Mouse (Mus musculus): ENCODE measurements around the gene Hs1bp3.

Hs1bp3 gene

GRCm38 (mm10) chr12:8301841-8302431 is 11.3 kb upstream of the Hs1bp3 start, which contains the start of gene Gdf7:
TSS of gene Gdf7 (minus strand) at chr12:8301954.
- DNase-seq = no peak

GRCm38 (mm10) chr12:8305258-8305657 is 8.0 kb upstream of the Hs1bp3 start:
- DNase-seq = no peak

DNA sequence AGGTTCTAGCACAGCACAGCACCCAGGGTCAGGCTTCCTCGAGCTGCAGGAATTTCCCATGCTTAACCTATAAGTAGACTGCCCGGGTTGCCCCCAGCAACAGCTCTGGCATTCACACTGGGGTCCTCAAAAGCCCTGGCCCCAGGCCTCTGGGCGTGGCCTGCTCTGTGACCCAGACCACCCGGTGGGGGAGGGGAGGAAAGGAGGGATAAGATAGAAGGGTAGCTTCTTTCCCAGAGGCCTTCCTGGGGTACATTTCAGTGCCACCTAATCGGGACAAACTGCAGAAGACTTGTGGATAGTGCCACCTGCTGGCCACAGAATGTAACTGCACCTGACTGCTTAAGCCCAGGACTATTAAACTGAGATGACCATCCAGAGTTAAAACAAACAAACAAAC is 6.8 kb upstream of the Hs1bp3 start:
- no peak for DNase-seq

- DNase-seq = no peak
Measured at GRCm38 (mm10) chr12:8306910-8307309, 6.3 kb upstream of the Hs1bp3 start.

- DNase-seq = no peak
Measured at GRCm38 (mm10) chr12:8310992-8311391, 2.2 kb upstream of the Hs1bp3 start.

DNA sequence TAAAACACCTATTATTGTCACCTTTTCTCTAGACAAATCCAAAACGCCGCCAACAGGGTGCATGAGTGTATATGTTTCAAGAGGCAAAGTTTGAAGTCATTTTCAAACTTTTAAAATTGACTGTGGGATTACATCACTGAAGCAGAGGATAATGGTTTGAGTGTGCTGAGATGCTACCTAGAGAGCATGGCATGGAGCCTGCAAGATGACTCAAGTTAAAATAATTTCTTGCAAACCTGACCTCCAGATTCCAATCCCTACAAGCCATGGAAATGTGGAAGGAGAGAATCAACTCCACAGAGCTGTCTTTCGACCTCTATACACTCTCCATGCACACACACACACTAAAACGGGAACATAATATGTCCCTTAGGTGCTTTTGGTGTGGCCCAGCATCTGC is 966 bp upstream of the Hs1bp3 start:
- no peak for DNase-seq

- no peak for DNase-seq
Measured at GRCm38 (mm10) chr12:8313773-8314172, 541 bp downstream of the Hs1bp3 start.

- no peak for DNase-seq
Measured at GRCm38 (mm10) chr12:8316541-8316940, 3.3 kb downstream of the Hs1bp3 start.

- DNase-seq = peak; percentile 85
Measured at GRCm38 (mm10) chr12:8320084-8320713, 7.0 kb downstream of the Hs1bp3 start.

DNA sequence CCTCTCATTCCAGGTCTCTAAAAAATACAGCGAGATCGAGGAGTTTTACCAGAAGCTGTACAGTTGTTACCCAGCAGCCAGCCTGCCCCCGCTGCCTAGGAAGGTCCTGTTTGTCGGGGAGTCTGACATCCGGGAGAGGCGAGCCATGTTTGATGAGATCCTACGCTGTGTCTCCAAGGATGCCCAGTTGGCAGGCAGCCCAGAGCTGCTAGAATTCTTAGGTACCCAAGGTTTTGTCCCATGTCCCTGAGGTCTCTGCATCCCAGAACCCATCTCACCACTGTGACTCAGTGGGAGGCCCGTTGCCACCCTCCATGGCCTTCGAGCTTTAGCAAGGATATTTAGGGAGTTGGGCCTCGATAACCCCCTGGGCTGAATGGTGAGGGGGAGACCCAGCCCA is 8.3 kb downstream of the Hs1bp3 start:
- no peak for DNase-seq

- no peak for DNase-seq
Measured at GRCm38 (mm10) chr12:8324086-8324485, 10.9 kb downstream of the Hs1bp3 start.

DNA sequence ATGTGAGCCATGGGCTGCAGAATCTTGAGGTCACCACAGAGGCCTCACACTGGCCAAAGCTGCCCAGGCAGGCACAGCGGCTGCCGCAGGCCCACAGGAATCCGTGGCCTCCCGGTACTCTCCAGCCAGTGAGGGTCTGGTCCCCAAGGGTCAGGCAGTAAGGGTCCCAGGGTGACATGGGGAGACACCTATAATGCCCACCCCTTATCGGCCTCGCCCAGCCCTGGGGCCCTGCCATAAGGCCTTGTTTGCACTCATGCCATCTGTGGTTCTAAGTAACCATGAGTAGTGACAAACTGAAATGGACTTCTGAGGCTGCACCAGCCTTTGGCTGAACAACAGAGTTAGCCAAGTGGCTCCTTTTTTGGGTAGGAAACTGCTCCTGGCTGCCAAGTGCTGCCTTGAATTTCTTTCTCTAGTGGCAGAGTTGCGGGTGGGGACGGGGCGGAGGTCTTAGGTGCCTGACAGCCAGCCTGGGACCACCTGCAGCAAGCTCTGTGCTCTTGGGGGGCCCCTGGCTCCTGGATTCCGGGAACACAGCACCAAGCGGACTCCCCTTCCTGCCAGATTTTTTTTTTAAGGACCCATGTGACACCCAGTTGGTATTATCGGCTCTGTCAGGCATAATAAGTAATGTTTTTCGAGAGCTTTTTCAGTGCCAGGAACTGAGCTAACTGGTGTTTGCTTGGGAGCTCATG is 12.2 kb downstream of the Hs1bp3 start:
- peak; percentile 59 for DNase-seq

GRCm38 (mm10) chr12:8325943-8326522 is 12.8 kb downstream of the Hs1bp3 start:
- peak; percentile 86 for DNase-seq

DNA sequence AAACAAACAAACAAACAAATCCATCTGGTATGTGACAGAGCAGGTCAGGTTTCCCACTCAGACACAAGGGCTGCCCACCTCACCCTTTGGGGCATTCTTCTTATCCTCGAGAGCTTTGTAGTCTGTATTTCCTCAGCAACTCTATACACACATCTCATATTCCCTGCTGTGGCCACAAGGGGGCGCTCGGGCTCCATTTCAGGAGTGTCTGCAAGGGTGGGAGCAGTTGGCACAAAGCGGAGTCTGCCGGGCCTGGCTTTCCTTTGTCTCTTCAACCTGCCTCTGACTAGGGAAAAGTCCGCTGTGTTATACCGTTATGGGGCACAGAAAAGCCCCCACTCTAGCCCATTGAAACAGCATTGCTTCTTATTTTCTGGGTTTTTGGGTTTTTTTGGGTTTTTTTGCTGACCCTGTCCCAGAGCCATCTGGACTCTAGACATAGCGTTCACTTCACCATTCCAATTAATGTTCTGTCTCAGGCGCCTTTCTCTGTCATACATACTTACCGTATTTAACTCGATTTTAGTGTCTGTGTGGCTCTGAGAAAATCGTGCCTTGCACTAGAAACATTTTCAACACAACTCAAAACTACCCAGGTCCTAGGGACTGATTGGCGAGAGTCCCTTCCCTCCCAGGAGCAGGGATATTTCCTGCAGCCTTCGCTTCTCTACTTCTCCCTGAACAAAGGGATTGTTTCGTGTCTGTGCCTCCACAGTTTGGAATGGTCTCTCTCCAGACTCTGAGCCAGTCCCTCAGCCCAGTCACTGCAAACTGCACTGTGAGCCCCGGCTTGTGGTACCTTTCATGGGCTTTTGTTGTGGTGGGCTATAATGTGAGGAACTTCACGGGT is 13.8 kb downstream of the Hs1bp3 start:
- peak; percentile 95 for DNase-seq

- DNase-seq = no peak
Measured at GRCm38 (mm10) chr12:8327675-8328053, 14.4 kb downstream of the Hs1bp3 start.

DNA sequence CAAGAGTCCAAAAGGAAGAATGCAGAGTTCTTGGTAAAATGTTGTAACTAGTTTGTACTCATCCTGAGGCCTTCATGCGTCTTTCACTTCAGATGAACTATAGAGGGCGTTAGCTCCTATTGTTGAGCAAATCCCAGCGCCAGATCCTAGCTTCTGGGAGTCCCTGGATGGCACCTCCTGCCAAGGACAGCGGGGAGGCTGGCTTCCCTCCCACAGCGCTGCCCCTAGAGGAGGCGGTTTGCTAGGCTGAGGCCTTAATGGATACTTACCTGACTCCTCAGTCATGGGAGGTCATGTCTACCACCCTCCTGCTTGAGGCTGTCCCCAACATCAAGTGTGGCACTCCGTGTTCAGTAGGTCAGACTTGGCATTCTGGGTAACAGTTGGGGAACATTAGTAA is 16.0 kb downstream of the Hs1bp3 start:
- no peak for DNase-seq

DNA sequence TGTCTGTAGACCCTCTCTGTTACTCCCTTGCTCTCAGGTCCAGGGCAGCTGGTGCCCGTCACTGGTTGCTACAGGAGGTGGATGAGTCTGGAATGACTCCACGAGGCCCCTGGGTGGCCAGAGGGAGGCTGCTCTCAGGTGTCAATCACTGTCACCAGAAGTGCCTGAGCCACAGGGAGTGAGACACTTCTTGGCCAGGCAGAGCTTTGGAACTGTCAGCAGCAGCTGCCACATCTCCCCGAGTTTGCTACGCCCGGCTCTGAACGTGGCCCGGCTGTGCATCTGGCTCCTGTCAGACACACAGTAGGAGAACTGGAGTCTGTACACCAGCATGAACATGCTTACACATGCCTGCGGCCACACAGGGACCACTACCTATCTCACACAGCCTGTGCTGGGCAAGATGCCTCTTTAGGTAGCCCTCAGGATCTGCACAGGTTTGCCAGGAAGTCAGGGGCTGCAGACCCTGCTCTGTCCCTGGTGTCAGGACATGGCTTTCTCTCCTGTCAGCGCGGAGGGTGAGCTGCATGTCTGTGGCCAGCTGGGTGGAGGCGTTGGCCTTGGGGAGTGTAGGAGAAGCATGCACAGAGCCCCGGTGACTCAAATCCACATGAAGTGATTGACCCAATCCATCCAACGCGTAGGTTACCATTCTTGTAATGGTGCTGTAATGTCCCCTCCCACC is 18.4 kb downstream of the Hs1bp3 start:
- DNase-seq = no peak

DNA sequence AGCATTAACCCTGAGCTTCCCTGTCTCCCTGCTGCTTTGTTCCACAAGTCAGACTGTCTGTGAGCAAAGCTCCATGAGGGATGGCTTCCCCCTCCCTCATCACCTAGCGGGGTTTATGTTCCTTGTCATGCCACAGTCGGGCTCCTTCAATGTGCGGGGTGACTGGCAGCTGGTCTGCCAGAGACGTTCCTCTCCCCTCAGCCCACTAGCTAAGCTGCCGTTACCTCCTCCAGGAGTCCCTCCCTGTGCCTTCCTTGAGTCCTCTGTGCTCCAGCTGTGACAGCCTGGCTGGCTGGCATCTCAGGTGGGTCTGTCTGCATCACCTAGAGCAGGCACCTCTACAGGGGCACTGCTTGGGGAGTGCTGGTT is 18.9 kb downstream of the Hs1bp3 start:
- DNase-seq = no peak

- no peak for DNase-seq
Measured at GRCm38 (mm10) chr12:8333617-8334016, 20.4 kb downstream of the Hs1bp3 start.

DNA sequence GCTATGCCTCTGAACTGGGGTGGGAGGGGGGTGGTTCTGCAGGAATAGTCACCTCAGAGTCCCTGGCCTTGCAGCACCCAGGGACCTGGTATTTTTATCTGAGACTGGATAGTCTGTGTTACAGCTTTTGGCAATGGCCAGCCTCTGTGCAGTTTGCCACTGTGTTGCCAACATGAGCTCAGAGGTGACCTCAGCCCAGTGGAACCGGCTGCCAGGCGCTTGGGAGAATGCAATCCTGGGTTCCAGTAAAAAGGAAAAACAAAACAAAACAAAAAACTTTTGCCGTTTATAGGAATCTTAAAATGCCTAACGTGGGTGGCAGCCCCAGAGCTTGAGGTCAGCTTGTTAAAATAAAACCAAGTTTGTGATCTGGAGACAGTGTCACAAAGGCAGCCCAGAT is 21.0 kb downstream of the Hs1bp3 start:
- DNase-seq = peak; percentile 70

DNA sequence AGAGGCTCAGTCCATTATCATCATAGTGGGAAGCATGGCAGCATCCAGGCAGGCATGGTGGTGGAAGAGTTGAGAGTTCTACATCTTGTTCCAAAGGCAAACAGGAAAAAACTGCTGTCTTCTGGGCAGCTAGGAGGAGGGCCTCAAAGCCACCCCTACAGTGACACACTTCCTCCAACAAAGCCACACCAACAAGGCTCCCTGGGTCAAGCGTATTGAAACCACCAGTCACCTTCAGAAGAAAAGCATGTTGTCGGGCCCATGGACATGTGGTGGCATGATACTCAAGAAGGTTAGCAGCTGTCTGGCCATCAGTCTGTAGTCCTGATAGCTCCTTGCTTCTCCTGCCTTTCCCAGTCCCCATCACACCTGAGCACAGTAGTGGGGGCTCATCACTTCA is 22.3 kb downstream of the Hs1bp3 start:
- no peak for DNase-seq

GRCm38 (mm10) chr12:8336601-8337285 is 23.5 kb downstream of the Hs1bp3 start:
- DNase-seq = no peak

Measured in layer of hippocampus, adult 9-11 months (tissue).